Mouse (Mus musculus): Measurements from ENCODE around the gene Evx1.

Evx1 gene

GRCm38 (mm10) chr6:52313391-52314303, at the start of gene Evx1:
Gene Evx1, plus strand, starts transcription at chr6:52313498.
- DNase-seq (ENCODE audit: low read depth, low spot score), result no peak

GRCm38 (mm10) chr6:52264106-52264790, 49.0 kb upstream of the Evx1 start:
- no peak for DNase-seq (ENCODE audit: low read depth, low spot score)

GRCm38 (mm10) chr6:52265306-52265912, 47.9 kb upstream of the Evx1 start:
- no peak for DNase-seq (ENCODE audit: low read depth, low spot score)

- no peak for DNase-seq (ENCODE audit: low read depth, low spot score)
These were observed 47.2 kb upstream of the Evx1 start for GRCm38 (mm10) chr6:52265913-52266665.

GRCm38 (mm10) chr6:52266666-52266985, 46.7 kb upstream of the Evx1 start:
- DNase-seq (ENCODE audit: low read depth, low spot score), result no peak

GRCm38 (mm10) chr6:52267221-52267620, 46.1 kb upstream of the Evx1 start:
- no peak for DNase-seq (ENCODE audit: low read depth, low spot score)

- no peak for DNase-seq (ENCODE audit: low read depth, low spot score)
These were observed 45.6 kb upstream of the Evx1 start for GRCm38 (mm10) chr6:52267691-52268090.

- DNase-seq (ENCODE audit: low read depth, low spot score), result no peak
These were observed 45.0 kb upstream of the Evx1 start for GRCm38 (mm10) chr6:52268341-52268740.

- no peak for DNase-seq (ENCODE audit: low read depth, low spot score)
These were observed 44.5 kb upstream of the Evx1 start for GRCm38 (mm10) chr6:52268756-52269155.

- peak; percentile 86 for DNase-seq (ENCODE audit: low read depth, low spot score)
These were observed 42.5 kb upstream of the Evx1 start for GRCm38 (mm10) chr6:52270494-52271480.

- DNase-seq (ENCODE audit: low read depth, low spot score), result no peak
These were observed 40.3 kb upstream of the Evx1 start for GRCm38 (mm10) chr6:52272766-52273655.

GRCm38 (mm10) chr6:52273656-52274280, 39.5 kb upstream of the Evx1 start:
- no peak for DNase-seq (ENCODE audit: low read depth, low spot score)

GRCm38 (mm10) chr6:52274576-52274975, 38.7 kb upstream of the Evx1 start:
- no peak for DNase-seq (ENCODE audit: low read depth, low spot score)

- DNase-seq (ENCODE audit: low read depth, low spot score), result no peak
These were observed 37.6 kb upstream of the Evx1 start for GRCm38 (mm10) chr6:52275563-52276280.

- DNase-seq (ENCODE audit: low read depth, low spot score), result no peak
These were observed 36.9 kb upstream of the Evx1 start for GRCm38 (mm10) chr6:52276382-52276781.

GRCm38 (mm10) chr6:52276920-52277319, 36.4 kb upstream of the Evx1 start:
- no peak for DNase-seq (ENCODE audit: low read depth, low spot score)

GRCm38 (mm10) chr6:52281084-52281483, 32.2 kb upstream of the Evx1 start:
- no peak for DNase-seq (ENCODE audit: low read depth, low spot score)

- DNase-seq (ENCODE audit: low read depth, low spot score), result no peak
These were observed 29.4 kb upstream of the Evx1 start for GRCm38 (mm10) chr6:52283896-52284295.

Measured in 3T3-L1 (cell line).